In the genomic region with DNA sequence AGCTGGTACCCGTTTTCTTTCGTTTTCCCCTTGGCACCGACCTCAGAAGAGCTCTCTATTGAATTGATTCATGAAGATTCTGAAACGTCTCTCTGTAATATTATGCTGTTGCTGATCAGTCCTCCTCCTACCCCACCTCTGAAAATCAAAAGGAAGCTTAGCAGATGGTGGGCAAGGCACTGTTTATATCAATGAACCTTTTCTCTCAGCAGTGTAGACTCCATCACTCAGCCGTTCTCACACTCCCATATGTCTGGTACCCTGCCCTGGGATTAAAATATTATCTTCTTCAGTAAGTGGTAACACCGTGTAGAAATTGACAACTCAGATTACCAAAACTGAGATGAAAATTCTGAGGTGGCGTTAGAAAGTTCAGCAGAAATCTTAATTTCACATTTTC, we compare ENCODE assay signal across 22 mouse cellular contexts.
"Had no signal": no experiment of that assay in that cellular context is flagged by ENCODE, and none has a peak within 500 bp of the region (broad histone marks: within the 10 kb centered on the region; RNA-seq: fewer than 3 reads in every experiment).

No protein-coding gene starts in this region.

- H3K4me2 ChIP-seq: limb, embryonic 12.5 days; limb, embryonic 15.5 days; liver, embryonic 11.5 days; lung, embryonic 14.5 days; midbrain, embryonic 12.5 days; midbrain, embryonic 15.5 days; neural tube, embryonic 12.5 days; neural tube, embryonic 15.5 days had no signal

- H3K27me3 ChIP-seq: limb, embryonic 12.5 days; limb, embryonic 15.5 days; midbrain, embryonic 12.5 days; midbrain, embryonic 15.5 days; neural tube, embryonic 12.5 days; neural tube, embryonic 15.5 days had no signal

- H3K9ac ChIP-seq: limb, embryonic 12.5 days; limb, embryonic 15.5 days; liver, embryonic 14.5 days; liver, postnatal 0 days; lung, embryonic 14.5 days; midbrain, embryonic 12.5 days; midbrain, embryonic 15.5 days; neural tube, embryonic 12.5 days; neural tube, embryonic 15.5 days had no signal

- ATAC-seq: liver, postnatal 0 days; lung, postnatal 0 days; midbrain, embryonic 15.5 days had no signal

- H3K36me3 ChIP-seq: limb, embryonic 12.5 days; limb, embryonic 15.5 days; midbrain, embryonic 12.5 days; midbrain, embryonic 15.5 days; neural tube, embryonic 12.5 days; neural tube, embryonic 15.5 days had no signal

- H3K9me3 ChIP-seq: limb, embryonic 12.5 days; limb, embryonic 15.5 days; midbrain, embryonic 12.5 days; midbrain, embryonic 15.5 days; neural tube, embryonic 12.5 days; neural tube, embryonic 15.5 days had no signal

- H3K4me1 ChIP-seq: limb, embryonic 12.5 days; limb, embryonic 15.5 days; neural tube, embryonic 12.5 days; neural tube, embryonic 15.5 days had no signal

- DNase-seq: kidney, adult 2 months; kidney, postnatal 25 days; layer of hippocampus, adult 9-11 months; left cerebral cortex, postnatal 4 days; liver, postnatal 0 days; lung, embryonic 14.5 days; right cerebral cortex, adult 18-20 months; right cerebral cortex, postnatal 14 days; right cerebral cortex, postnatal 4 days; thymus, postnatal 25 days had no signal

- H3K4me3 ChIP-seq: limb, embryonic 12.5 days; limb, embryonic 15.5 days; midbrain, embryonic 12.5 days; midbrain, embryonic 15.5 days; neural tube, embryonic 12.5 days; neural tube, embryonic 15.5 days had no signal

- H3K27ac ChIP-seq: kidney, postnatal 0 days; limb, embryonic 12.5 days; limb, embryonic 15.5 days; liver, embryonic 14.5 days; macrophage; midbrain, embryonic 12.5 days; midbrain, embryonic 15.5 days; neural tube, embryonic 12.5 days; neural tube, embryonic 15.5 days; stomach, postnatal 0 days had no signal
